Mouse (Mus musculus): ENCODE results near the gene Gtdc1. TPM values are rescaled to one million over a fixed set of nuclear protein-coding genes. Genes with fewer than 3 reads are reported as not detected.

Gene Gtdc1
- polyA plus RNA-seq, 1 experiment from 2014 or later = 14.0 TPM

DNA sequence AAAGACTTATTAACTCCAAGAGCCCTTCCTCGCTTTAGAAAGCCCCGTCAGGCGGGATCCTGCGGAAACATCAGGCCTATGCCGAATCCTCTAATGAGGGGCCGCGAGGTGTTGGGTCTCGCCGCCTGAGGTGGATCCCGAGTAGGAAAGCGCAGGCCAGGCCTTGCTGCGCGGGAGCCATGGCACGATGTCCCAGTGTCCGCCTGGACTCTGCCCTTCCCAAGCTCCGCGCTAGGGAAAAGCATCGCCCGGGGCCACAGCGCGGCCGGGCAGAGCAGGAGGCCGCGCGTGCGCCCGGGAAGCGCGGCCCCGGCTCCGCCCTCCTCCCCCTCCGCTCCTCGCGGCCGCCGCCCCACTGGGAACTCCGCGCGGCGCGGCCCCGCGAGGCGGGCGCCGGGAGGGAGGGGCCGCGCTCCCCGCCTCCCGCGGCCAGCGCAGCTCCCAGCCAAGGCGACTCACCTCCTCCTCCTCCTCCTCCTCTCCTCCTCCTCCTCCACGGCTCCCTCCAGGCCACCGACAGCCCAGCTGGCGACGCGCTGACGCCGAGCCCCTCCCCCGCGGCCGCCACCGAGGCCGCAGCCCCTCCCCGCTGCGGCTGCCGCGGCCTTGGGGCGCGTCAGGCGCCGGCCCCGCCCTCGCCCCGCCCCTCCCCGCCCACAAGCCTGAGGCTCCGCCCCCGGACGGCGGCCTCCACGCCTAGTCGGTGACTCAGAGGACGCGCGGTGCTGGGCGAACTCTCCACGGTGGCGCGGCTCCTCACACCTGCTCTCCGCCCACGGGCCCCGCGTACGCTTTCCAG is 575 bp downstream of the Gtdc1 start:
- no peaks in the 10 kb centered on the region for H3K9me3 ChIP-seq (ENCODE audit: low read length)
- H3K4me3 ChIP-seq (ENCODE audit: low read length) = peak overlapping the region; percentile 78
- peak overlapping the region; percentile 91 for H3K9ac ChIP-seq (replicated peaks; ENCODE audit: low read length)
- under 1% methylated on average over 58 of the region's 95 CpGs for WGBS
- H3K27me3 ChIP-seq (ENCODE audit: insufficient read depth, low read length) = no peaks in the 10 kb centered on the region
- peak overlapping the region; percentile 94 for H3K27ac ChIP-seq (ENCODE audit: low read length)
- peaks cover 8% of the 10 kb centered on the region for H3K4me1 ChIP-seq (ENCODE audit: insufficient read depth, low read length)
- peak overlapping the region; percentile 63 for H3K4me2 ChIP-seq (replicated peaks; ENCODE audit: low read depth, low read length)
- no peaks in the 10 kb centered on the region for H3K36me3 ChIP-seq (ENCODE audit: insufficient read depth, low read length)
- ATAC-seq (ENCODE audit: low FRiP score, low TSS enrichment) = peak; percentile 98

GRCm38 (mm10) chr2:44926167-44926682 is 1.2 kb downstream of the Gtdc1 start:
- peak overlapping the region; percentile 80 for H3K9ac ChIP-seq (replicated peaks; ENCODE audit: low read length)
- H3K9me3 ChIP-seq (ENCODE audit: low read length) = no peaks in the 10 kb centered on the region
- H3K4me3 ChIP-seq (ENCODE audit: low read length) = peak overlapping the region; percentile 78
- H3K27ac ChIP-seq (ENCODE audit: low read length) = peak overlapping the region; percentile 94
- no peaks in the 10 kb centered on the region for H3K36me3 ChIP-seq (ENCODE audit: insufficient read depth, low read length)
- peak overlapping the region; percentile 62 for H3K4me2 ChIP-seq (replicated peaks; ENCODE audit: low read depth, low read length)
- no peak for ATAC-seq (ENCODE audit: low FRiP score, low TSS enrichment)
- under 1% methylated on average over 17 of the region's 17 CpGs for WGBS
- H3K4me1 ChIP-seq (ENCODE audit: insufficient read depth, low read length) = peaks cover 8% of the 10 kb centered on the region
- H3K27me3 ChIP-seq (ENCODE audit: insufficient read depth, low read length) = no peaks in the 10 kb centered on the region

DNA sequence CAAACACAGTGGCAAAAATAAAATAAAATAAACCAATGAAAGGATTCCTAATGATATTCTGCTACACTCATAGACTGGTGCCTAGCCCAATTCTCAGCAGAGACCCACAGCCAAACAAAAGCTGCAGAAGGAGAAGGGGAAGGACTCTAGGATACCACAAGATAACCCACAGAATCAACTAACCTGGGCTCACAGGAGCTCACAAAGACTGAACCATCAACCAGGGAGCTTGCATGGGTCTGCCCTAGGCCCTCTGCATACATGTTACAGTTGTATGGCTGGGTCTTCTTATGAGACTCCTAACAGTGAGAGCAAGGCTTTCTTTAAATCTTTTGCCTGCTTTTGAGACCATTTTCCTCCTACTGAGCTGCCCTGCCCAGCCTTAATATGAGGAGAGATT is 2.8 kb downstream of the Gtdc1 start:
- no peak overlapping the region for H3K27ac ChIP-seq (ENCODE audit: low read length)
- no peaks in the 10 kb centered on the region for H3K36me3 ChIP-seq (ENCODE audit: insufficient read depth, low read length)
- H3K4me3 ChIP-seq (ENCODE audit: low read length) = no peak overlapping the region
- H3K4me2 ChIP-seq (replicated peaks; ENCODE audit: low read depth, low read length) = no peak overlapping the region
- ATAC-seq (ENCODE audit: low FRiP score, low TSS enrichment) = no peak
- no peaks in the 10 kb centered on the region for H3K9me3 ChIP-seq (ENCODE audit: low read length)
- no peak overlapping the region for H3K9ac ChIP-seq (replicated peaks; ENCODE audit: low read length)
- peaks cover 8% of the 10 kb centered on the region for H3K4me1 ChIP-seq (ENCODE audit: insufficient read depth, low read length)
- no peaks in the 10 kb centered on the region for H3K27me3 ChIP-seq (ENCODE audit: insufficient read depth, low read length)

DNA sequence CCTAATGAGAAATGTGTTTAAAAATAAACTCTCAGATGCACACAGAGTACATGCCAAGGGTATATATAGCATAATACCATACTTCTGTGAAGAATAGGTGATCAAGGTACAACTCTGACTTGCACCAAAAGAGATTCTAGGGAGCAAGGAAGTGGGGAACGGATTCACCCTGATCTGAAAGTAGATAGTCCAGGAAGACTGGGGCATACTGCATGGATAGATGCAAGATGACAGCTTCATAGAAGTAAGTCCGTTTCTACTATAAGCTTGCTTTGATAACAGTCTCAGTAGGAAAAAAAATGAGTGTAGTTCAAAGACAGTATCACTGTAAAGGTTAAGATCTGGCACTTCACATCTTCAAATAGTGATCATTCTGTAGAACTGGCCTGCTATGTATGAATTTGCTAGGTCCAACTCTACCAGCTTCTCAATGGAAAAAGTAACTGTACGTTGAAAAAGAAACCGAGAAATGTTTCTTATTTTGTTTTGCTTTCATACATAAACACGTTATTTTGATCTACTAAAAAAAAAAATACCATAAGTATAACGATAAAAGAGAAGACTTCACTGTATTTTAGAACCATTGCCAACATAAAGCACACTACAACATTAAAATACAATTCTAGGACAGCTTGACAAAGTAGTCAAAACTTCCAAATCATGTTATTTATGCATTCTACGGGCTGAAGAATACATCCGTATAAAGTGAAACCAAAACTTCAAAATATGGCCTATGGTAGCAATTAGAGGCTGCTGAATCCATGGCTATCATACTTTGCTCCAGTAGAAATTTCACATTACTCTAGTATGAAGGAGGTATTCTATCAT is 4.2 kb downstream of the Gtdc1 start:
- Histone ChIP-seq H3K9ac (replicated peaks; ENCODE audit: low read length) (no peak overlapping the region), H3K27ac (ENCODE audit: low read length) (no peak overlapping the region), H3K4me2 (replicated peaks; ENCODE audit: low read depth, low read length) (no peak overlapping the region), H3K4me1 (ENCODE audit: insufficient read depth, low read length) (peaks cover 8% of the 10 kb centered on the region), H3K9me3 (ENCODE audit: low read length) (no peaks in the 10 kb centered on the region), H3K4me3 (ENCODE audit: low read length) (no peak overlapping the region), H3K36me3 (ENCODE audit: insufficient read depth, low read length) (no peaks in the 10 kb centered on the region), H3K27me3 (ENCODE audit: insufficient read depth, low read length) (no peaks in the 10 kb centered on the region)
- 87% methylated on average over 8 of the region's 8 CpGs for WGBS
- no peak for ATAC-seq (ENCODE audit: low FRiP score, low TSS enrichment)

- no peaks in the 10 kb centered on the region for H3K27me3 ChIP-seq (ENCODE audit: insufficient read depth, low read length)
- no peak overlapping the region for H3K9ac ChIP-seq (replicated peaks; ENCODE audit: low read length)
- H3K9me3 ChIP-seq (ENCODE audit: low read length) = no peaks in the 10 kb centered on the region
- WGBS = 91% methylated on average over 2 of the region's 2 CpGs
- no peak overlapping the region for H3K27ac ChIP-seq (ENCODE audit: low read length)
- ATAC-seq (ENCODE audit: low FRiP score, low TSS enrichment) = no peak
- H3K4me3 ChIP-seq (ENCODE audit: low read length) = no peak overlapping the region
- peaks cover 4% of the 10 kb centered on the region for H3K4me1 ChIP-seq (ENCODE audit: insufficient read depth, low read length)
- no peaks in the 10 kb centered on the region for H3K36me3 ChIP-seq (ENCODE audit: insufficient read depth, low read length)
- no peak overlapping the region for H3K4me2 ChIP-seq (replicated peaks; ENCODE audit: low read depth, low read length)
Measured at GRCm38 (mm10) chr2:44922500-44922899, 5.0 kb downstream of the Gtdc1 start.

DNA sequence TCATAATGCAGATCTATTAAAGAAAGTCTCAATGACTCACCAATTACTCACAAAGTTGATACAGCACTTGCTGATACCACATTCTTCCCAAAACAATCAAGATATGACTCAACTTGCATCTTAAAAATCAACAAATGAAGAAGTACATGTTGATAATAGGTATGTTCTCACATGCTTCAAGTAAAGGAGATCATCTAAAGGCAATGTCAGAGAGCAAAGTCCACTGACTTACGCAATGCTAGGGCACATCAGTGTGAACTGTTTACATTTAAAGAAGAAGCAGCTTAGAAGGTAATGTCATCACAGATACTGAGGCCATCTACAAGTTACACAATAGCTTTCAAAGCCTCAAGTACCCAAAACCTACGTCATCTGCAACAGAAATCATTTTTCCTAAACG is 7.0 kb downstream of the Gtdc1 start:
- no peak for ATAC-seq (ENCODE audit: low FRiP score, low TSS enrichment)
- H3K27ac ChIP-seq (ENCODE audit: low read length) = no peak overlapping the region
- WGBS = 83% methylated on average over 3 of the region's 3 CpGs

DNA sequence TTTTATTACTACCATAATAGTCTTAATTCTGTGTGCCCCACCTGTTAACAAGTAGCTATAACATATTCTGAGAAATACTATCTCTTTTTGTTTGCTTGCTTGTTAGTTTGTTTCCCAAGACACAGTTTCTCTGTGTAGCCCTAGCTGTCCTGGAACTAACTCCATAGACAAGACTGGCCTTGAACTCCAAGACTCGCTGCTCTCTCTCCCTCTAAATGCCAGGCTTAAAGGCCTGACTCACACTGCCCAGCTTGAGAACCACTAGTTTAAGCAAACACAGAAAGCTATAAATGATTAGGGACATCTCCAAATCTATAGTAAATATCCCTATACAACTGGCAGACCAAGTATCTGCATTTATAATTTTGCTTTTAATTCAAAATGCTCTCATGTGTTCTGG is 8.1 kb downstream of the Gtdc1 start:
- 92% methylated on average over 1 of the region's 1 CpGs for WGBS
- ATAC-seq (ENCODE audit: low FRiP score, low TSS enrichment) = no peak

More for the DNA sequence above, 7.0 kb downstream of the Gtdc1 start:
- H3K4me1 ChIP-seq (ENCODE audit: insufficient read depth, low read length) = peaks cover under 1% of the 10 kb centered on the region; the same call in 1 of the 2 replicates
- no peak overlapping the region for H3K4me2 ChIP-seq (replicated peaks; ENCODE audit: low read depth, low read length)
- no peaks in the 10 kb centered on the region for H3K27me3 ChIP-seq (ENCODE audit: insufficient read depth, low read length)
- H3K9ac ChIP-seq (replicated peaks; ENCODE audit: low read length) = no peak overlapping the region
- no peak overlapping the region for H3K4me3 ChIP-seq (ENCODE audit: low read length)
- no peaks in the 10 kb centered on the region for H3K36me3 ChIP-seq (ENCODE audit: insufficient read depth, low read length)
- H3K9me3 ChIP-seq (ENCODE audit: low read length) = no peaks in the 10 kb centered on the region

DNA sequence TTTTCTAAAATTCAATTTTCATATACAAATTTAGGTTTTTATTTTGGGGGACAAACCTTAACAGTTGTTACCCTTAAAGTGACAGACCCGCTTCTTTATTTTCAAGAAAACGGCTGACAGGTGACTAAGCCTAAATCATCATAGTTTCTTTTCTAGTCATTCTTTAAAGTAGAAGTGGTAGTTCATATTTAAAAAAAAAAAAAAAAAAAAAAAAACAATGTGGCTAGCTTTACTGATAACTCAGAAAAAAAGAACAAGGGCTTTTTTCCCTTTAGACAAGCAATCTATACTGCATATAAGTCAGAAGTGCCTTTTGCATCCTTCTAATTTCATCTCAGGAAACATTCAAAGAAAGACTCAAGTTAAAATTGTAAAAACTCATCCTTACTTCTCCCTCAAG is 8.7 kb downstream of the Gtdc1 start:
- Histone ChIP-seq H3K9ac (replicated peaks; ENCODE audit: low read length) (no peak overlapping the region), H3K4me2 (replicated peaks; ENCODE audit: low read depth, low read length) (no peak overlapping the region), H3K27me3 (ENCODE audit: insufficient read depth, low read length) (no peaks in the 10 kb centered on the region), H3K4me3 (ENCODE audit: low read length) (no peak overlapping the region), H3K27ac (ENCODE audit: low read length) (no peak overlapping the region), H3K4me1 (ENCODE audit: insufficient read depth, low read length) (no peaks in the 10 kb centered on the region), H3K9me3 (ENCODE audit: low read length) (no peaks in the 10 kb centered on the region), H3K36me3 (ENCODE audit: insufficient read depth, low read length) (no peaks in the 10 kb centered on the region)
- 95% methylated on average over 2 of the region's 2 CpGs for WGBS
- ATAC-seq (ENCODE audit: low FRiP score, low TSS enrichment) = no peak

More for the DNA sequence above, 8.1 kb downstream of the Gtdc1 start:
- Histone ChIP-seq H3K27me3 (ENCODE audit: insufficient read depth, low read length) (no peaks in the 10 kb centered on the region), H3K9ac (replicated peaks; ENCODE audit: low read length) (no peak overlapping the region), H3K9me3 (ENCODE audit: low read length) (no peaks in the 10 kb centered on the region), H3K27ac (ENCODE audit: low read length) (no peak overlapping the region), H3K4me1 (ENCODE audit: insufficient read depth, low read length) (no peaks in the 10 kb centered on the region), H3K36me3 (ENCODE audit: insufficient read depth, low read length) (no peaks in the 10 kb centered on the region), H3K4me2 (replicated peaks; ENCODE audit: low read depth, low read length) (no peak overlapping the region), H3K4me3 (ENCODE audit: low read length) (no peak overlapping the region)

- Histone ChIP-seq H3K36me3 (ENCODE audit: insufficient read depth, low read length) (no peaks in the 10 kb centered on the region), H3K9ac (replicated peaks; ENCODE audit: low read length) (no peak overlapping the region), H3K27ac (ENCODE audit: low read length) (no peak overlapping the region), H3K9me3 (ENCODE audit: low read length) (no peaks in the 10 kb centered on the region), H3K4me3 (ENCODE audit: low read length) (no peak overlapping the region), H3K4me2 (replicated peaks; ENCODE audit: low read depth, low read length) (no peak overlapping the region), H3K27me3 (ENCODE audit: insufficient read depth, low read length) (no peaks in the 10 kb centered on the region), H3K4me1 (ENCODE audit: insufficient read depth, low read length) (no peaks in the 10 kb centered on the region)
- no peak for ATAC-seq (ENCODE audit: low FRiP score, low TSS enrichment)
Measured at GRCm38 (mm10) chr2:44916286-44916685, 11.2 kb downstream of the Gtdc1 start.

GRCm38 (mm10) chr2:44897801-44898200 is 29.7 kb downstream of the Gtdc1 start:
- Histone ChIP-seq H3K9ac (replicated peaks; ENCODE audit: low read length) (no peak overlapping the region), H3K27me3 (ENCODE audit: insufficient read depth, low read length) (no peaks in the 10 kb centered on the region), H3K27ac (ENCODE audit: low read length) (no peak overlapping the region), H3K4me3 (ENCODE audit: low read length) (no peak overlapping the region), H3K4me1 (ENCODE audit: insufficient read depth, low read length) (no peaks in the 10 kb centered on the region), H3K9me3 (ENCODE audit: low read length) (no peaks in the 10 kb centered on the region), H3K36me3 (ENCODE audit: insufficient read depth, low read length) (no peaks in the 10 kb centered on the region), H3K4me2 (replicated peaks; ENCODE audit: low read depth, low read length) (no peak overlapping the region)
- 100% methylated on average over 1 of the region's 1 CpGs for WGBS
- ATAC-seq (ENCODE audit: low FRiP score, low TSS enrichment) = no peak

All from kidney, embryonic 16.5 days (tissue).